Mouse (Mus musculus) right cerebral cortex, postnatal 4 days (tissue): ENCODE results near the gene Tbc1d16.
"Not testable (repeated sequence)": the region's sequence is repeated elsewhere in the genome, so short reads cannot be mapped to it uniquely, and the experiment has no call there.

Source experiments
- DNase-seq: peaks from one replicate; pipeline ENCODE4 v3.0.0-alpha.2; 2022

Gene Tbc1d16

DNA sequence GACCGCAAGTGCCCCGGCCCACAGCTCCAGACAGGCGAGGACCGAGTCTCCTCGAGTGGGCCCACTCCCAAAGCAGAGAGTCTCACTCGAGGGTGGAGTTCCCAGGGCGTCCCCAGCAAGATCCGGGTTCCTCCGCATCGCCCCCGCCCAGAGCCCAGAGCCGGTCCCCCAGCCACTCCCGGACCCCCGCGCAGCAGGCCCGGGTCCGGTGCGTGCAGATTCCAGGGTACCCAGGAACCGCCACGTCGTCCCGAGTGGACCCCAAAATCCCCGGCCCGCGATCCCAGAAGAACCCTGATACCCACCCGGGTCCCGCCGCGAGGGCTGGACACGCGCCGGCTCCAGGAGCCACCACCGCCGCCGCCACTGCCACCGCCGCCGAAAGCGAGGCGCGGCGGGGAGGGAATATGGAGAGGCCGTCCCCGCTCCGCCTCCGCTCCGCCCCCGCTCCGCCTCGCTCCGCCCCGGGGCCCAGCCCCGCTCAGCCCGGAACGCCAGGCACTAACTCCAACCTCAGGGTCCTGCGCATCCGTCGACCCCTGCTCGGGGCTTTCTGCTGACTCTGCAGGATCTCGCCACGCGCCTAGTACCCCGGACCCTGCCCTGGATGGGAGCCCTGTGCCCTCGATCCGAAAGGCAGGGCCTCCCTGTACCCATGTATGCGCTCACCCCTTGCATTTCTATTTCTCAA is at the start of gene Tbc1d16, which contains the start of gene Ccdc40:
Gene Tbc1d16, minus strand, starts transcription at position 409 of the 691 bp plus-strand sequence.
Gene Ccdc40, plus strand, starts transcription at position 482 of the 691 bp plus-strand sequence.
- DNase-seq = peak; percentile 71

DNA sequence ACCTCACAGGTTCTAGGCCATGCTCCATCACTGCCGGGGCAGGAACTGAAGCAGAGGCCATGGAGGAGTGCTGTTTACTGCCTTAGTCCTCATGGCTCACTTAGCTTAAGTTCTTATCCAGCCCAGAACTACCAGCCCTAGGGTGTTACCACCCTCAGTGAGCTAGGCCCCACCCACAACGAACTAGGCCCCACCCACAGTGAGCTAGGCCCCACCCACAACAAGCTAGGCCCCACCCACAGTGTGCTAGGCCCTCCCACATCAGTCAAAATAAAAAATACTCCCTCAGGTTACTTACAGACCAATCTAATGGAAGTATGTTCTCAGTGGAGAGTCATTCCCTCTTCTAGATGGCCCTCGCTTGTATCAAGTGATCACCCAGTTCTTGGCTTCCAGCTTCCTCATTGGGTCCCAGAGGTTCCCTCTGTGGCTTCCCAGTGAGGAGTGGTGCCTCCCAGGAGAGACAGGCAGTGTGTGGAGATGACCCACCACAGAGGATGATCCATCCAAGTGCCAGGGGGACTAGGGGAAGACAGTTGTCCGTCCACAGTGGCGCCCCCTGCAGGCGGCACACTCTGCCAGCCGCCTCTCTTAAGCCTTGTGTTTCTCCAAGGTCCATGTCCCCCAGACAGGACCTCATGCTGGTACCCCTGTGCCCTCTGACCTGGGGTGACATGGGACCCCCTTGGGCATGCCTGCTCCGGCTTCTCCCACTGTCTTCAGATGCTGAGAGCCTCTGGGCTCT is 45.1 kb upstream of the Tbc1d16 start:
- no peak for DNase-seq

DNA sequence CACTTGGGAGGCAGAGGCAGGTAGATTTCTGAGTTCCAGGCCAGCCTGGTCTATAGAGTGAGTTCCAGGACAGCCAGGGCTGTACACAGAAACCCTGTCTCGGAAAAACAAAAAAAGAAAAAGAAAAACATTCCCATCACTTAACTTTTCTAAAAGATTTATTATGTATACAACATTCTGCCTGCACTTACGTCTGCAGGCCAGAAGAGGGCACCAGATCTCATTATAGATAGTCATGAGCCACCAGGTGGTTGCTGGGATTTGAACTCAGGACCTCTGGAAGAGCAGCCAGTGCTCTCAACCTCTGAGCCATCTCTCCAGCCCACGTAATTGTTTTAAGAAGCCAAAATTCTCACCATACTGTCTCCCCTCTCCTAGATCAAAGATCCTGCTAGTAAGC is 44.2 kb upstream of the Tbc1d16 start:
- not testable (repeated sequence) for DNase-seq

DNA sequence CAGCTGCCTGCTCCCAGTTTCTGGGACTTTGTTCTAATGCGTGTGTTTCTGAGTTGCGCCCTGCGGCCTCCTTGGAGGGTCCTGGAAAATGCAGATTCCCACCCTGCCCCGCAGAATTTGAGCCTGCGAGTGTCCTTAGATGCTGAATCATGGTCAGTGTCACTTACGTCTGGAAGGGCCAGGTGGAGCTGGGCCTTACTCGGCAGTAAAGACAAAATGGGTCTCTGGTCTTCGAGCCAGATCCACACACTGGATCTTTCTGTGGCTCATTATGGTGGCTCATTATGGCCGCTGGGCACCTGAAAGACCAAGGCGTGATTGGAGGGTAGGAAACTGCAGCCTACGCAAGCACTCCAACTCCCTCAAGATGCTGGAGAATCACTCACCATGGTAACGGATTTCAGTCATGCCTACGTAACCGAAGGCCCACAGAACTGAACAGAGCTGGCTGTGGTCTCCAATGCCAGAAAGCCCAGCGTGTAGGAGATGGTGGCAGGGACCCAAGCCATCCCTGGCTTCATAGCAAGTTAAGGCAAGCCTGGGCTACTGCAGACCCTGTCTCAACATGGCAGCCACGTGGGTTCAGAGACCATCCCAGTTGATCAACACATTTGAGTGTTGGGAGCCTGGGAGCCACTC is 40.4 kb upstream of the Tbc1d16 start:
- DNase-seq = peak; percentile 36

DNA sequence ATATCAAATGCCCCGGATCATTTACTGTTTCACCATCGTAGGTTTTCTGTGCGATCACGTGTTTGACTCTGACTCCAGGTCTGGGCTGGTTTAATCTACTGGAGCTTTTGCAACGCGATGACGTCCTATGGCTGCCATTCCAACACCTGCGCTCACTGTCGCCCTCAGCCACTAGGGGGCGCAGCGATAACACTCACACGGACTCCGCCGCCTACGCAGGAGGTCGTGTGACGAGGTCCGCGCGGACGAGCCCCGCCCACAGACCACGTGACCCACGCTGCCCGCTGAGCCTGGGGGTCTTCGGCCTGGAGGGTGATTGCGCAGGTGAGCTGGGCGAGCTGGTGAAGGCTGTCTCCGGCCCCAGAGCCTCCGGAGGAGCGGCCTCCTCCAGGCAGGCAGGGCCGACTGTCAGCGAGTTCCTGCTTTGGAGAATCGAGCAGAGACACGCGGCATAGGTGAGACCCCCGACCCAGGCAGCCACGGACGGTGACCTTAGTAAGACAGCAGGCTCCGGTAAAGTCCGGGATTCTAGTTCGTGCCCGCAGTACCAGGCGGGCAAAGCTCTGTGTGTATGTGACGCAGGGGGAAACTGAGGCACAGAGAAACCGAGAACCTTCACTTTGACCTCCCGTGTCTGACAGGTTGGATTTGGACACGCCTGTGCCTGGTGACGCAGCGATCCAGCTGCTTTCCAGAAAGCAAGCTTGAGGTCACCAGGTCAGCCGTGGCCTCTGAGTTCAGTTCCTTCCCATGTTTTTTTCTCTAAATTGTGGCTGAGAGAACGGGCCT is 39.7 kb upstream of the Tbc1d16 start, which contains the start of gene Gaa:
Gene Gaa, plus strand, starts transcription at position 120 of the 789 bp plus-strand sequence.
- peak; percentile 98 for DNase-seq

DNA sequence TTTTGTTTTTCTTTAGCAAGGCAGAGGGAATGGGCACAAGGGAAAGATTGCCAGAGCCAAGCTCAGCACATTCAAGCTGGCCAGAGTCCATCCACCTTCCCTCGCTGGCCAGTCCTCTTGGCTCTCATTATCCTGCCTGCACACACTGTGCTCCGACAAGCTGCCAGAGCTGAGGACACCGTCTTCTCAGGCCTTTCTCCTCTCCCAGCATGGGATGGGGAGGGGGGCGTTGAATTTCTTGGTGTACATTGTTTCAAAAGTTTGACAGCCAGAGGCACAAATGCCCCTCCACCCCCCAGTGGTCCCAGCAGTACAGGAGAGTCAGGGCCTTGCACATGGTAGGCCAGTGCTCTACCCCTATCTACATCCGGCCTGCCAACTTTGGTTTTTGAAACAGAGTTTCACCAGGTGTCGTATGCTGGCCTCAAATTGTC is 39.0 kb upstream of the Tbc1d16 start:
- no peak for DNase-seq

DNA sequence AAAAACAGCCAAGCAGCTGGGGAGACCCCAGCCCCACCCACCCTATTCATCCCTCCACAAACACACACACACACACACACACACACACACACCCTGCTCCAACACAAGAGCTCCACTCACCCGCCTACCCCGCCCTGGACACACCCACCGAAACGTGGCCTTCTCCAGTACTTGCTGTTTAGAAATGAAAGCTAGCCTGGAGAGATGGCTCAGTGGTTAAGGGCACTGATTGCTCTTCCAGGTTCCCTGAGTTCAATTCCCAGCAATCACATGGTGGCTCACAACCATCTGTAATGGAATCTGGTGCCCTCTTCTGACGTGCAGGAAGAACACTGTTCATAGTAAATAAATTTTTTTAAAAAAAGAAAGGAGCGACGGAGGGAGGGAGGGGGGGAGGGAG is 37.5 kb upstream of the Tbc1d16 start:
- no peak for DNase-seq

DNA sequence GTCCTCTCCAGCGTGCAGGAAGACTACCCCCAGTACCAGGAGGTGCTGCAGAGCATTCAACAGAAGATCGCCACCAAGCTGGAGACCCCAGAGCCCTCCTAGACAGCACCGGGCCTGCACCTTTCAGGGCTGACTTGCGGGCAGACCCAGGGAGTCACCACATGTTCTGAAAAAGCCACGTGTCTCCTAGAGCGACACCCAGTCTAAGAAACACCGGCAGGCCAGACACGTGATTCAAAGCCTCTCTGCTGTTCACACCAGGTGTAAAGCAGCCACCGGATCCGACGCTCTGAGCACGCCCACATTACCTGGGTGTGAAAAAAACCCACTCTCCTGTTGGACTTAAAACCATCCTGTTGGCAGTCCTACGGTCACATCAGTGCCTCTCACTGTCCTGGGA is 36.1 kb upstream of the Tbc1d16 start:
- no peak for DNase-seq

DNA sequence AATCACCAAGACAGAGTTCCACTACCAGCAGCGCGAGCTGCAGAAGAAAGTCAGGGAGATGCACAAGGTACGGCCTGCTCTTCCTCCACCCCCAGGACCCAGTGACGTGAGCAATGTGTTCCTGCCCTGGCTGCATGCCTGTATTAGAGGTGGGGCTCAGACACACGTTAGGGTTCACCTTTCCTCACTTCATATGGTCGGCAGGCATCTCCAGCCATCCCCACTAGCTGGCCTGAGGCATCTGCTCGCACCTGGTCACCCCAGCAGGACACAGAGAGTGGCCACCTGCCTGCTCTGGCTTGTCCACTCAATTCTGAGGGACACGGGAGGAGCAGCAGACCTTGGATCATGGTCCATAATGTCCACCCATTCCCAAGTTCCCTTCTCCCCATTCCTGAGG is 31.7 kb upstream of the Tbc1d16 start:
- DNase-seq = no peak

DNA sequence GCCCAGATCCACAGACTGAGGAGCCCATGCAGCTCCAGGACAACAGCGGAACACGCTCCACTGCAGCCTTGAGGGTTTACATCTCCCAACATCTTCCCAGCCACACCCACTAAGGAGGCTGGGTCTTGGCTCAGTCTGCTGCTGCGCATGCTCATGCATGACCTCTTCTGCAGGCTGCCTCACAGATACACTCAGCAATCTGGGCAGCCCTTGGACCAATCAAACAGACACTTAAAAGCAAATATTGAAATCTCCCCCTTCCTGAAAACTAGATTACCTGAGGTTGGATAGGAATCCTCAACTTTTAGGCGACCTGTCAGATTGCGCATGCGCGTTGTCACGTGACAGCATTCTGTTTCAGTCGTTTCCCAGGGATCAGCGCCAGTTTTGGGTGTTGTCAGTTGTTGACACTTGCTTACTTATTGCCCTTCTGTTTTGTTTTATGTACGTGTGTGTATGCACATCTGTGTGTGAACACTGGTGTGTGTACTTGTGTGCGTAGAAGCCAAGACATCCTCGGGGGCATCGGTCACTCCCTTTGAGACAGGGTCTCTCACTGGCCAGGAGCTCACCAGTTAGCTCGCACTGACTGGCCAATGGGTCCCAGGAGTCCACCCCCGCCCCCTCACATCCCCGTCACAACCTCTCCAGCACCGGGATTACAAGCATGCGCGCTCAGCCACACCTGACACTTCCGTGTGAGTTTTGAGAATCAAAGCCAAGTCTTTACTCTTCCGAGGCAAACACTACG is 30.4 kb upstream of the Tbc1d16 start:
- DNase-seq = peak; percentile 71

DNA sequence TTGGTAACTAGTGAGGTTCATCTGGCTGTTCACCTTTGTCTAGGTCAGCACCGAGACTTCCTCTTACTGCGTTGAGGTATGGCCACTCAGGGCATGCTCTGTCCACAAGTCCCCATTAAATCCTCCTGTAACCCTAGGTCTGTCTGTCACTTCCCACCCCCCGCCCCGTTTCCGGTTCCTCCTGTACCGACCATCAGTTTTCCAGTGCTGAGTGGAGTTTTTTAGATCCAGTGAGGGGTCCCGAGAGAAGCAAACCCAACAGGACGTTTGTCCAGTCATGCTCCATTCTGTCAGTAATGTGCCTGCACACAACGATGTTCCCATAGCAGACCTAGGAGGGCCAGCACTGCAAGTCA is 29.9 kb upstream of the Tbc1d16 start:
- DNase-seq = no peak

DNA sequence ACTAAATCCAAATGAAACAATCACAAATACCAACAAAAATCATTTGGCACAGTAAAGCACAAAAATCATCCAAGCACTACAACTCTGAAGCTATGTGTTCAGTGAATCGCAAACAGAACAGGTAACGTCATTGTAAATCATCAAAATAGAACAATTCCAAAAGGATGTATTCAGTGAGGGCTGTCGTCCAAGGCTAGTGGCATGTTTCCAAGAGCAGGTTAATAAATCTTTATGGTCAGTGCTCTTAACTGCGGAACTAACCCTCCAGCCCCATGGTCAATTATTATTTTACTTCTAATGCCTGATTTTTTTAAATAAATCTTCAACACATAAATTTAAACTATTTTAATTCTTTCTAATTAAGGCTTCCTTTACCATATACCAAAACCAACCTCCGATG is 28.3 kb upstream of the Tbc1d16 start:
- not testable (repeated sequence) for DNase-seq

DNA sequence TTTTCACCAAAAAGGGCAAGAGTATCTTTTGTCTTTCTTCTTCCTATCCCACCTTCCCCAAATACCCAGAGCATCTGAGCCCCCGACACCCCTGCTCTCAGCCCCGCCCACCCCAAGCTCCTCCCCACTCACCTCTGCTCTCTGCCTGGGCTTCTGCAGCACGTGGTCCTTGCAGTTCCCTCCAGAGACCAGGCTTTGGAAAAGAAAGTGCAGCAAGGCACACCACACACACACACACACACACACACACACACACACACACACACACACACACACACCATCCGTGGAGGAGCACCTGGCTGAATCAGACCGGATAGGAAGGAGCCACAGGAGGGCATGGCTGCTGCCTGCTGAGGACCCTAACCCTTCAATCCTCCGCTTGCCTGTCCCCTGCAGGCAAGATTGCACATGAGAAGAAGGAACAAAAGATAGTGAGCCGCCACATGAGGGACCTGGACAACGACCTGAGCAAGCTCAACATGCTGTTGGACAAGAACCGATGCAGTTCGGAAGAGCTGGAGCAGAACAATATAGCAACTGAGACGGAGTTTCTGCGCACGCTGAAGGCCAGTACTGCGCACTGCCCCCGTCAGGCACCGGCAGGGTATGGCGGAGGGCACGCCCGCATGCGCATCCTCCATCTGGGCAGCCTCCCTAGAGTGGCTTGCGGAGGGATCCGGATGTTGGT is 24.7 kb upstream of the Tbc1d16 start:
- DNase-seq = peak; percentile 60

DNA sequence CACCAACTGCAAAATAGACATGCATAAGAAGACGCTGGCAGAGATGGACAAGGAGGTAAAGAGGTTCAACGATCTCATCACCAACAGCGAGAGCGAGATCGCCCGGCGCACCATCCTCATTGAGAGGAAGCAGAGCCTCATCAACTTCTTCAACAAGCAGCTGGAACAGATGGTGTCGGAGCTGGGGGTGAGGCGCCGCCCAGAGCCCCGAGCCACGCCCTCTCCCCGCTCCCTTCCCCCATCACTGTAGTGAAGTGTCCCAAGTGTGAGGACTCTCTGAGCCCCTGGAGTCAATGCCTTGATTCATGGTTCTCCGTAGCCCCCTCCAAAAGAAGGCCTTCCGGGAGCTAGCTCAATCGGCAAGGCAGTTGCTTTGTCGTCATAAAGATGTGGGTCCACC is 22.7 kb upstream of the Tbc1d16 start:
- no peak for DNase-seq

DNA sequence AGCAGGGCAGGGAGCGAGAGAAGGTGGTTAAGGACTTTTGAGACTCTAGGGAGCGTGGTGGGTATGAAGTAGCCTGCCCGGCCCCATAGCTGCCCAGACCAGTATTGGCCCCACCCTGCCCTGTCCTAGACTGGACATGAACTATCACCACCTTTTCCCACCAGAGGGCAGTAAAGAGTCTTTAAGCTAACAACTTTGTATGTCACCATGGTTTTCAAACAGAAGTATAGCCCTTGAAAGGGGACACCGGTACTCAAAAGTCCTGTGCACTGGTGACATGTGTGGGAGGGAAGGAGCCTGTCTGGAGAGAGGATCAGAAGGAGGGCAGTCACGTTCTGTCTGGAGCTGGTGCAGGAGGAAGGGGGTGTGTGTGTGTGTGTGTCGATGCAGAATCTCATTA is 20.7 kb upstream of the Tbc1d16 start:
- no peak for DNase-seq

DNA sequence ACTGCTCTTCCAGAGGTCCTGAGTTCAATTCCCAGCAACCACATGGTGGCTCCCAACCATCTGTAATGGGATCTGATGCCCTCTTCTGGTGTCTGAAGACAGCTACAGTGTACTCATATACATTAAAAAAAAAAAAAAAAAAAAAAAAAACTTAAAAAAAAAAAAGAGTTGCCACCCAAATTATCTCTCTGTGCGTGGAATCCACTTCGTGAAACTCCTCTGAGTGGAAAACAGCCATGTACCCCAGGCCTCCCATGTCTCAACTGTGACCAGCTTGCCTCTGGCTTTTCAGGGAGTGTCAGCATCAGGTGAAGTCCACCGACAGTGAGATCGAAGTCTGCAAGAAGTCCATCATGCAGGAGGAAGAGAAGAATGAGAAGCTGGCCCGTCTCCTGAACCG is 17.2 kb upstream of the Tbc1d16 start:
- not testable (repeated sequence) for DNase-seq

DNA sequence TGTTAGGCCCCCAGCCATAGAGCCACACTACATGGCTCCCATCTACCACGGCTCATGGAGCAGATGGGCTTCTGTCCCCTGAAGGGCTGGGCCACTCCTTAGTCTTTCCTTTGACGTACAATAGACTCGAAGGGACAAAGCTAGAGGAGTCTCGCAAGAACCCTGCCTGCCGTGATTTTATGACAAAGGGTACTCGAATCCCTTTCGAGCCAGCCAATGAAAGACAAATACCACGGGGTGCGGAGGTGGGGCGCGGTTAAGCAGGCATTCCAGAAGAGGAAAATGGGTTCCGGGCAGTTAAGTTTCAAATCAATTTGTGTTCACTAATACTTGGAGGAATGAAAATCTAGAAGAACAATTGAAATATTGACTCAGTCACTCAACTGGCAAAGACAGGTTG is 11.2 kb upstream of the Tbc1d16 start:
- no peak for DNase-seq

DNA sequence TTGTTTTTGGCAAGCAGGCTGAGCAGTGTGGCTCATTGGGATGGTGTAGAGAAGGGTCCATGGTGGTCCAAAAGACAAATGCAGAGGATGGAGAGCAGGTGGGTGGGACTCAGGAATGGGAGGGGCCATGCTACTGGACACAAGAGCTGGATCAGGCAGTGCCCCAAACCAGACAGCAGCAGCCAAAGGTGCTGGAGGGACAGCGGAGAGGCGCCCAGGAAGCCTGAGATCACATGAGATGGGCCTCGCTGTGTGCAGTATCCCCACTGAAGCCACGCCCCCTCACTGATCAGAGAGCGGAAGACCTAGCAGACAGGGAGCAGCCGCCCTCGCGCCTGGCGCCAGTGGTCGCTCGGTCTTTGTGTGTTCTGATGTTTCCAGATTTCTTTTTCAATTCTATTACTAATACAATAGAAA is 10.0 kb upstream of the Tbc1d16 start:
- no peak for DNase-seq

DNA sequence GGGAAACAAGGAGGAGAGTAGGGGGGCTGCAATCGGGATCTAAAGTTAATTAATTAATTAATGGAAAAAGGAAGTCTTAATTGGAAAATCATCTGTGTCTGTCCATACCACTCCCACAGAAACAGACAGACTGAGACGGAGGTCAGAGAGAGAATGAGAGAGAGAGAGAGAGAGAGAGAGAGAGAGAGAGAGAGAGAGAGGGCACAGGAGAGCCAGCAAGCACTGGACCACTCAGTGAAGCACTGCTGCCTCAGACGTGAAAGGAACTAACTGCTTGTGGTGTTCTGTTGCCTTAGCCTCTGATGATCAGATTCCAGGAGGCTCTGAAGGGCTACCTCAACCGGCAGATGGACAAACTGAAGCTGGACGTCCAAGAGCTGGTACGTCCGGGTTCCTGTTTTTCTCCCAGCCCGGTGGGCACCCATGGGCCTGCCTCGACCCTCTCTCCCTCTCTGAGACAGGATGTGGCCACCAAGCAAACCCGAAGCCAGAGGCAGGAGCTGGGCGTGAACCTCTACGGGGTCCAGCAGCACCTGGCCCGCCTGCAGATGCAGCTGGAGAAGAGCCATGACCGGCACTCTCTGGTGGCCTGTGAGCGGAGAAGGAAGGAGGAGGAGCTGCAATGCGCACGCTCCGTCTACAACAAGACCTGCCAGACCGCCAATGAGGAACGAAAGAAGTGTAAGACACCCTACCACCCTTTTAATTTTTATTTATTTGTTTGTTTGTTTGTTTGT is 9.4 kb upstream of the Tbc1d16 start:
- DNase-seq = no peak

DNA sequence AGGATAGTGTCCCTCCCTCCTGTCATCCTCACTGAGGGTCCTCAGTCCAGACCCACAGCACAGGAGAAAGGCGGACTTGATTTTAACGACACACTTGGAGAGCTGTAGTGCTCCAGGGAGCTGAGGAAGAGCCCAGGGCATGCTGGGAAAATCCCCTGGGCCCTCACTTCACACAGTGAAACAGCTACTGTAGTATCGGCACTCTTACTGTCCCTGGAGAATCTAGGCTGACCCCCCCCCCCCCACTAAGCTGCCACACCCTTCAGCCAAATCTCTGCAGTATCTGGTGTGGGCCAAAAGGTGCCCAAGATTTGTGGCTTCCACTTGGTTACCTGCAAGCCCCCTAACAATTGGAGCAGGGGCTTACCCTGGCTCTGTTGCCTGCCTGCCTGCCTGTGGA is 8.7 kb upstream of the Tbc1d16 start:
- DNase-seq = no peak

DNA sequence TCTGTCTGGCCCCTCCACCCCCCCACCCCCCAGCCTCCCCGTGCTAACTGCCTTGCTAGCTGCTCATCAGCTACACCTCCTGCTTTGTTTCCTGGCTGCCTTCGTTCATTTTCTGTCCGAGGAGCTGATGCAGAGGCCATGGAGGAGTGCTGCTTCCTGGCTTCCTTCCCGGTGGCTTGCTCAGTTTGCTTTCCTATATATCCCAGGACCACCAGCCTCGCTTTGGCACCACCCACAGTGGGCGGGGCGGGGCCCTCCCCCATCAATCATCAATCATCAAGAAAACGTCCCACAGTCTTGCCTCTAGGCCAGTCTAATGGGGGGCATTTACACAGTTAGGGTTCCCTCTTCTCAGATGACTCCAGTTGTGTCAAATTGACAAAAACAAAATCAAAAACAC is 8.1 kb upstream of the Tbc1d16 start:
- no peak for DNase-seq
